Mouse (Mus musculus): Measurements from ENCODE around the gene Arhgap15. TPM values are rescaled to one million over a fixed set of nuclear protein-coding genes. Genes with fewer than 3 reads are reported as not detected.

Gene Arhgap15
- total and polyA plus RNA-seq, 3 experiments = 1.5 to 2.8 TPM; not detected in 1

- Histone ChIP-seq H3K4me3 (ENCODE audit: control insufficient read depth in 1 of 2, insufficient read depth in 1 of 2, low read depth in 2 of 2, low read length in 2 of 2) (no peak overlapping the region), H3K9me3 (replicated peaks; ENCODE audit: insufficient read depth, low read length) (no peaks in the 10 kb centered on the region), H3K4me1 (ENCODE audit: control insufficient read depth in 1 of 2, insufficient read depth in 2 of 2, low read length in 2 of 2) (no peaks in the 10 kb centered on the region), H3K9ac (ENCODE audit: control insufficient read depth, low read depth, low read length, poor library complexity, severe bottlenecking) (no peak overlapping the region), H3K27me3 (ENCODE audit: control insufficient read depth in 1 of 2, insufficient read depth in 2 of 2, low read length in 2 of 2) (no peaks in the 10 kb centered on the region), H3K79me2 (ENCODE audit: control insufficient read depth, insufficient read depth, low read length, poor library complexity) (no peaks in the 10 kb centered on the region), H3K36me3 (ENCODE audit: control insufficient read depth in 1 of 2, insufficient read depth in 2 of 2, low read length in 2 of 2) (no peaks in the 10 kb centered on the region), H3K27ac (ENCODE audit: control insufficient read depth, low read depth, low read length) (no peak overlapping the region)
- TF ChIP-seq POLR2AphosphoS5 (IDR thresholded peaks at IDR 0.05; ENCODE audit: borderline replicate concordance, low read depth, low read length) = no peak
- no peak for DNase-seq (ENCODE audit: low read depth, low spot score)
Observed at GRCm38 (mm10) chr2:43923863-43924340, 175.3 kb downstream of the Arhgap15 start.

DNA sequence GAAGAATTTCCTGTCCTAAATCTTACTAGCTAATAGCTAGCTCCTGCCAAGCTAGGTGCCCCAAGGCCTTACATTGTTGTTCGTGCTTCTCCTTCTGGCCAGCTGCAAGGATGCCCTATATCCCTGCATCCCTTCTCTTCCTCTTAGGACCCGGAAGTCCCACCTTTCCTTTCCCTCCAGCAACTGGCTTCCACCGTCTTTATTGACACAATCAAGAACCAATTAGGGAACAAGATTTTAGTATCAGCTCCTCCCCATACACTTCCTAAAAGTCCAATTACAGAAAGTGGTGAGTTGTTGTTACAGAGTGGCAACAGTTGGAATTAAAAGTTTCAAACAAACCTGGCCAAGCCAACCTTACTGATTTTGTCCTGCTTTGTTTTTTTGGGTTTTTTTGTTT, 183.1 kb downstream of the Arhgap15 start:
- Histone ChIP-seq H3K79me2 (ENCODE audit: control insufficient read depth, insufficient read depth, low read length, poor library complexity) (no peaks in the 10 kb centered on the region), H3K4me3 (ENCODE audit: control insufficient read depth in 1 of 2, insufficient read depth in 1 of 2, low read depth in 2 of 2, low read length in 2 of 2) (no peak overlapping the region), H3K27ac (ENCODE audit: control insufficient read depth, low read depth, low read length) (no peak overlapping the region), H3K27me3 (ENCODE audit: control insufficient read depth in 1 of 2, insufficient read depth in 2 of 2, low read length in 2 of 2) (no peaks in the 10 kb centered on the region), H3K9me3 (replicated peaks; ENCODE audit: insufficient read depth, low read length) (no peaks in the 10 kb centered on the region), H3K4me1 (ENCODE audit: control insufficient read depth in 1 of 2, insufficient read depth in 2 of 2, low read length in 2 of 2) (no peaks in the 10 kb centered on the region), H3K36me3 (ENCODE audit: control insufficient read depth in 1 of 2, insufficient read depth in 2 of 2, low read length in 2 of 2) (no peaks in the 10 kb centered on the region), H3K9ac (ENCODE audit: control insufficient read depth, low read depth, low read length, poor library complexity, severe bottlenecking) (no peak overlapping the region)
- peak; percentile 25 for DNase-seq (ENCODE audit: low read depth, low spot score)
- TF ChIP-seq ZMIZ1 (IDR thresholded peaks at IDR 0.05; ENCODE audit: low read depth, low read length) (no peak), TCF12 (IDR thresholded peaks at IDR 0.05; ENCODE audit: low read depth, low read length) (no peak), MYC (IDR thresholded peaks at IDR 0.05; ENCODE audit: low read depth, low read length) (no peak), NELFE (IDR thresholded peaks at IDR 0.05; ENCODE audit: low read depth, low read length) (no peak), SIN3A (IDR thresholded peaks at IDR 0.05; ENCODE audit: low read length) (no peak), USF1 (IDR thresholded peaks at IDR 0.05; ENCODE audit: low read depth, low read length) (no peak), MEF2A (IDR thresholded peaks at IDR 0.05; ENCODE audit: extremely low read depth, insufficient replicate concordance, low read depth, low read length, poor library complexity, severe bottlenecking) (no peak), ZNF384 (IDR thresholded peaks at IDR 0.05; ENCODE audit: low read depth, low read length) (no peak), ETS1 (IDR thresholded peaks at IDR 0.05; ENCODE audit: low read depth, low read length) (no peak), BHLHE40 (IDR thresholded peaks at IDR 0.05; ENCODE audit: borderline replicate concordance, low read depth, low read length) (no peak)

DNA sequence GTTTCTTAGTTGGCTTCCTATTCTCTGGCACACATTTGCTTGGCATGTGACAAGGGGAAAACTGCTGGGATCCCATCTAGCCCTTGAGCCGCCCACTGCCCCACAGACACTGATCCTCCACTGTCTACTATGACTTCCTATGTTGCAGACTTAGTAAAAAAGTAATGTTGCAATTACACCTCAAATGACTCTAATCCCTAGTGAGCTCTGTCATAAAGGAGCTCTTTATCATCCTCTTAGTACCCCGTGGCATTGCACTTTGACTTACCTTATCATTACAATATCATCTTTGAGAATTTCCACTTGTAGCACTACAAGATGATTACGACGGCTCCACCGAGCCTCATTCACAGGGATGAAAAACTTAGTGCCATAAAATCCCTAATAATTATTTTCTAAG, 190.6 kb downstream of the Arhgap15 start:
- Histone ChIP-seq H3K4me1 (ENCODE audit: control insufficient read depth in 1 of 2, insufficient read depth in 2 of 2, low read length in 2 of 2) (peaks cover under 1 to 2% of the 10 kb centered on the region in 2 experiments; a peak in 1 of 4 replicates), H3K9ac (ENCODE audit: control insufficient read depth, low read depth, low read length, poor library complexity, severe bottlenecking) (no peak overlapping the region), H3K9me3 (replicated peaks; ENCODE audit: insufficient read depth, low read length) (no peaks in the 10 kb centered on the region), H3K79me2 (ENCODE audit: control insufficient read depth, insufficient read depth, low read length, poor library complexity) (no peaks in the 10 kb centered on the region), H3K4me3 (ENCODE audit: control insufficient read depth in 1 of 2, insufficient read depth in 1 of 2, low read depth in 2 of 2, low read length in 2 of 2) (no peak overlapping the region), H3K36me3 (ENCODE audit: control insufficient read depth in 1 of 2, insufficient read depth in 2 of 2, low read length in 2 of 2) (peaks cover 0 to 11% of the 10 kb centered on the region in 2 experiments; a peak in 2 of 4 replicates), H3K27me3 (ENCODE audit: control insufficient read depth in 1 of 2, insufficient read depth in 2 of 2, low read length in 2 of 2) (no peaks in the 10 kb centered on the region), H3K27ac (ENCODE audit: control insufficient read depth, low read depth, low read length) (no peak overlapping the region)
- no peak for DNase-seq (ENCODE audit: low read depth, low spot score)
- no peak for TF ChIP-seq ZNF384 (IDR thresholded peaks at IDR 0.05; ENCODE audit: low read depth, low read length)
- no peak for TF ChIP-seq ZMIZ1 (IDR thresholded peaks at IDR 0.05; ENCODE audit: low read depth, low read length)
- TF ChIP-seq EP300 (IDR thresholded peaks at IDR 0.05; ENCODE audit: low read depth in 1 of 2, low read length in 2 of 2) = no peak
- no peak for TF ChIP-seq TBP (IDR thresholded peaks at IDR 0.05; ENCODE audit: low read depth, low read length)
- no peak for TF ChIP-seq BHLHE40 (IDR thresholded peaks at IDR 0.05; ENCODE audit: borderline replicate concordance, low read depth, low read length)
- TF ChIP-seq E2F4 (IDR thresholded peaks at IDR 0.05; ENCODE audit: borderline replicate concordance, low read depth, low read length) = no peak
- no peak for TF ChIP-seq KAT2A (conservative IDR thresholded peaks at IDR 0.05; ENCODE audit: low read depth, low read length)
- no peak for TF ChIP-seq MYC (IDR thresholded peaks at IDR 0.05; ENCODE audit: low read depth, low read length)
- no peak for TF ChIP-seq POLR2AphosphoS2 (IDR thresholded peaks at IDR 0.05; ENCODE audit: low read length)
- TF ChIP-seq RAD21 (IDR thresholded peaks at IDR 0.05; ENCODE audit: low read depth, low read length) = no peak
- no peak for TF ChIP-seq POLR2A (IDR thresholded peaks at IDR 0.05; ENCODE audit: control insufficient read depth in 1 of 2, insufficient read depth in 1 of 2, low read depth in 1 of 2, low read length in 2 of 2, poor library complexity in 1 of 2)
- TF ChIP-seq USF1 (IDR thresholded peaks at IDR 0.05; ENCODE audit: low read depth, low read length) = no peak
- no peak for TF ChIP-seq TCF12 (IDR thresholded peaks at IDR 0.05; ENCODE audit: low read depth, low read length)
- TF ChIP-seq CTCF (IDR thresholded peaks at IDR 0.05 in 2 of 3, conservative IDR thresholded peaks at IDR 0.05 in 1 of 3; ENCODE audit: control insufficient read depth in 1 of 3, insufficient read depth in 1 of 3, low read depth in 2 of 3, low read length in 3 of 3, poor library complexity in 1 of 3, severe bottlenecking in 1 of 3) = no peak
- TF ChIP-seq ETS1 (IDR thresholded peaks at IDR 0.05; ENCODE audit: low read depth, low read length) = no peak
- no peak for TF ChIP-seq CHD1 (IDR thresholded peaks at IDR 0.05; ENCODE audit: low read depth, low read length)
- TF ChIP-seq GABPA (IDR thresholded peaks at IDR 0.05; ENCODE audit: low read depth, low read length) = no peak
- no peak for TF ChIP-seq USF2 (IDR thresholded peaks at IDR 0.05; ENCODE audit: borderline replicate concordance in 1 of 2, insufficient read depth in 1 of 2, low read depth in 1 of 2, low read length in 2 of 2)
- no peak for TF ChIP-seq TAL1 (IDR thresholded peaks at IDR 0.05; ENCODE audit: low read length)
